Mouse (Mus musculus): ENCODE measurements at regions not wholly inside any gene's neighbourhood (a gene's known extent, or its start where the extent isn't known, plus 50 kb on each side); places are given as distances from the start of the nearest gene placed in this dataset.
A peak's percentile ranks its signal among the peaks of the same experiment; 100 is the strongest.

GRCm38 (mm10) chr16:78197252-78197896, 103.9 kb upstream of the Cxadr start:
- DNase-seq (ENCODE audit: low read depth, low spot score) = peak; percentile 91
- Histone ChIP-seq H3K4me3 (ENCODE audit: control insufficient read depth in 1 of 2, insufficient read depth in 1 of 2, low read depth in 2 of 2, low read length in 2 of 2) (no peak overlapping the region; a peak in 1 of 4 replicates), H3K27me3 (ENCODE audit: control insufficient read depth in 1 of 2, insufficient read depth in 2 of 2, low read length in 2 of 2) (no peaks in the 10 kb centered on the region; a peak in 1 of 4 replicates), H3K79me2 (ENCODE audit: control insufficient read depth, insufficient read depth, low read length, poor library complexity) (no peaks in the 10 kb centered on the region), H3K36me3 (ENCODE audit: control insufficient read depth in 1 of 2, insufficient read depth in 2 of 2, low read length in 2 of 2) (peaks cover 0 to 7% of the 10 kb centered on the region in 2 experiments; a peak in 2 of 4 replicates), H3K9me3 (replicated peaks; ENCODE audit: insufficient read depth, low read length) (no peaks in the 10 kb centered on the region), H3K9ac (ENCODE audit: control insufficient read depth, low read depth, low read length, poor library complexity, severe bottlenecking) (no peak overlapping the region), H3K4me1 (ENCODE audit: control insufficient read depth in 1 of 2, insufficient read depth in 2 of 2, low read length in 2 of 2) (peaks cover 0 to 9% of the 10 kb centered on the region in 2 experiments; a peak in 2 of 4 replicates), H3K27ac (ENCODE audit: control insufficient read depth, low read depth, low read length) (no peak overlapping the region)
- TF ChIP-seq ZNF384 (IDR thresholded peaks at IDR 0.05; ENCODE audit: low read depth, low read length) (peak; percentile 66), SMC3 (IDR thresholded peaks at IDR 0.05; ENCODE audit: low read depth, low read length) (peak; percentile 90), CTCF (IDR thresholded peaks at IDR 0.05 in 2 of 3, conservative IDR thresholded peaks at IDR 0.05 in 1 of 3; ENCODE audit: control insufficient read depth in 1 of 3, insufficient read depth in 1 of 3, low read depth in 2 of 3, low read length in 3 of 3, poor library complexity in 1 of 3, severe bottlenecking in 1 of 3) (peak; percentile 59 to 88 (median 72)), SIN3A (IDR thresholded peaks at IDR 0.05; ENCODE audit: low read length) (peak; percentile 29), ZC3H11A (IDR thresholded peaks at IDR 0.05; ENCODE audit: low read depth, low read length) (peak; percentile 73), MYB (IDR thresholded peaks at IDR 0.05; ENCODE audit: low read depth, low read length) (no peak), USF1 (IDR thresholded peaks at IDR 0.05; ENCODE audit: low read depth, low read length) (no peak), RAD21 (IDR thresholded peaks at IDR 0.05; ENCODE audit: low read depth, low read length) (peak; percentile 89), GABPA (IDR thresholded peaks at IDR 0.05; ENCODE audit: low read depth, low read length) (no peak)

GRCm38 (mm10) chr16:78170627-78171605, 130.4 kb upstream of the Cxadr start:
- Histone ChIP-seq H3K4me1 (ENCODE audit: control insufficient read depth in 1 of 2, insufficient read depth in 2 of 2, low read length in 2 of 2) (no peaks in the 10 kb centered on the region), H3K9ac (ENCODE audit: control insufficient read depth, low read depth, low read length, poor library complexity, severe bottlenecking) (no peak overlapping the region), H3K36me3 (ENCODE audit: control insufficient read depth in 1 of 2, insufficient read depth in 2 of 2, low read length in 2 of 2) (no peaks in the 10 kb centered on the region), H3K27ac (ENCODE audit: control insufficient read depth, low read depth, low read length) (no peak overlapping the region), H3K4me3 (ENCODE audit: control insufficient read depth in 1 of 2, insufficient read depth in 1 of 2, low read depth in 2 of 2, low read length in 2 of 2) (no peak overlapping the region), H3K9me3 (replicated peaks; ENCODE audit: insufficient read depth, low read length) (no peaks in the 10 kb centered on the region), H3K27me3 (ENCODE audit: control insufficient read depth in 1 of 2, insufficient read depth in 2 of 2, low read length in 2 of 2) (no peaks in the 10 kb centered on the region), H3K79me2 (ENCODE audit: control insufficient read depth, insufficient read depth, low read length, poor library complexity) (no peaks in the 10 kb centered on the region)
- DNase-seq (ENCODE audit: low read depth, low spot score) = no peak
- no peak for TF ChIP-seq UBTF (IDR thresholded peaks at IDR 0.05; ENCODE audit: borderline replicate concordance, insufficient read depth, low read depth, low read length)
- TF ChIP-seq NELFE (IDR thresholded peaks at IDR 0.05; ENCODE audit: low read depth, low read length) = no peak
- TF ChIP-seq E2F4 (IDR thresholded peaks at IDR 0.05; ENCODE audit: borderline replicate concordance, low read depth, low read length) = no peak
- no peak for TF ChIP-seq RAD21 (IDR thresholded peaks at IDR 0.05; ENCODE audit: low read depth, low read length)
- TF ChIP-seq CTCF (IDR thresholded peaks at IDR 0.05 in 2 of 3, conservative IDR thresholded peaks at IDR 0.05 in 1 of 3; ENCODE audit: control insufficient read depth in 1 of 3, insufficient read depth in 1 of 3, low read depth in 2 of 3, low read length in 3 of 3, poor library complexity in 1 of 3, severe bottlenecking in 1 of 3) = no peak
- no peak for TF ChIP-seq USF2 (IDR thresholded peaks at IDR 0.05; ENCODE audit: borderline replicate concordance in 1 of 2, insufficient read depth in 1 of 2, low read depth in 1 of 2, low read length in 2 of 2)
- no peak for TF ChIP-seq MAX (IDR thresholded peaks at IDR 0.05; ENCODE audit: low read length)
- no peak for TF ChIP-seq HCFC1 (IDR thresholded peaks at IDR 0.05; ENCODE audit: low read depth, low read length)
- TF ChIP-seq MAZ (IDR thresholded peaks at IDR 0.05; ENCODE audit: low read depth, low read length) = no peak
- TF ChIP-seq ETS1 (IDR thresholded peaks at IDR 0.05; ENCODE audit: low read depth, low read length) = no peak
- no peak for TF ChIP-seq ELF1 (IDR thresholded peaks at IDR 0.05; ENCODE audit: low read depth, low read length)
- no peak for TF ChIP-seq MEF2A (IDR thresholded peaks at IDR 0.05; ENCODE audit: extremely low read depth, insufficient replicate concordance, low read depth, low read length, poor library complexity, severe bottlenecking)
- TF ChIP-seq ZKSCAN1 (IDR thresholded peaks at IDR 0.05; ENCODE audit: low read depth, low read length) = no peak
- no peak for TF ChIP-seq JUND (IDR thresholded peaks at IDR 0.05; ENCODE audit: low read depth, low read length)
- TF ChIP-seq MXI1 (IDR thresholded peaks at IDR 0.05; ENCODE audit: low read depth, low read length) = no peak
- TF ChIP-seq GABPA (IDR thresholded peaks at IDR 0.05; ENCODE audit: low read depth, low read length) = no peak
- TF ChIP-seq MAFK (IDR thresholded peaks at IDR 0.05; ENCODE audit: borderline replicate concordance, low read depth, low read length) = no peak
